Mouse (Mus musculus) layer of hippocampus, postnatal 14 days (tissue): ENCODE measurements around the gene Arpc3. TPM values are rescaled to one million over a fixed set of nuclear protein-coding genes. Genes with fewer than 3 reads are reported as not detected.
"Not testable (repeated sequence)": the region's sequence is repeated elsewhere in the genome, so short reads cannot be mapped to it uniquely, and the experiment has no call there.

Source experiments
- DNase-seq, 2 experiments: peaks; one replicate each; pipeline ENCODE4 v3.0.0; 2021 to 2022; ENCODE audit warnings: low spot score in 2 of 2, mixed read lengths in 1 of 2
- total RNA-seq, 2 experiments: library from RNA; stranded (reverse); gene quantifications; 2 replicates each; pipeline ENCODE4 v1.2.3; 2021

The Arpc3 gene
- total RNA-seq, 2 experiments from 2014 or later = 300 to 318 TPM

DNA sequence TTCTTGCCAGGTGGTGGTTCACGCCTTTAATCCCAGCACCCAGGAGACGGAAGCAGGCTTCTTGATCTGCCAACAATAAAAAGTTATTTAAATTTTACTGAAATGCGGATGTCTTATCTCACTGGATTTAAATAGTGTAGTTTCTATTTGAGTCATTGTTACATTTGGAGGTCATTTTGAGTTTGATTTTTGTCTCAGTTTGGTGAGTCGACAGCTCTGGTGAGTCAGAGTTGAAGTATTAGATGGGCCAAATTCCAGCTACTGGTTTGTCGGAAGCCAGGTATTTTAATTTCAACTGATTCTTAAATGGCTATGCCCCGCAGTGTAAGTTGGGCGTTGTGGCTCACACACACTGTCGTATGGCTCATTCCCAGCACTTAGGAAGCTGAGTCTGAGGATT is 39.5 kb downstream of the Arpc3 start:
- DNase-seq = no peak

DNA sequence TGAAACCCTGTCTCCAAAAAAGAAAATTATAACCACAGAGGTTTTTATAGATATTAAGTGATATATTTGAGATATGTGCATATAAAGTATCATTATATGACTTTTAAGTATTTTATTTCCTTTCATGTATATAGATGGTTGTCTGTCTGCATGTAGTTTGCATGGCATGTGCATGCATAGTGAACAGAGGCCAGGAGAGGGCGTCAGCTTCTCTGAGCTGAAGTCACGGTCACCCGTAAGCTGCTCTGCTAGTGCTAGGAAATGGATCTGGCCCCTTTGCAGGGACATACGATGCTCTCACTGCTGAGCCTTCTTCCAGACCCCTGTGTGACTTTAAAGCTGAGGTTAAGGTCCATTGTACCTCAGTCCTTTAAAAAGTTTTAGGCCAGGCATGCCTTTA is 42.9 kb downstream of the Arpc3 start:
- DNase-seq = no peak

DNA sequence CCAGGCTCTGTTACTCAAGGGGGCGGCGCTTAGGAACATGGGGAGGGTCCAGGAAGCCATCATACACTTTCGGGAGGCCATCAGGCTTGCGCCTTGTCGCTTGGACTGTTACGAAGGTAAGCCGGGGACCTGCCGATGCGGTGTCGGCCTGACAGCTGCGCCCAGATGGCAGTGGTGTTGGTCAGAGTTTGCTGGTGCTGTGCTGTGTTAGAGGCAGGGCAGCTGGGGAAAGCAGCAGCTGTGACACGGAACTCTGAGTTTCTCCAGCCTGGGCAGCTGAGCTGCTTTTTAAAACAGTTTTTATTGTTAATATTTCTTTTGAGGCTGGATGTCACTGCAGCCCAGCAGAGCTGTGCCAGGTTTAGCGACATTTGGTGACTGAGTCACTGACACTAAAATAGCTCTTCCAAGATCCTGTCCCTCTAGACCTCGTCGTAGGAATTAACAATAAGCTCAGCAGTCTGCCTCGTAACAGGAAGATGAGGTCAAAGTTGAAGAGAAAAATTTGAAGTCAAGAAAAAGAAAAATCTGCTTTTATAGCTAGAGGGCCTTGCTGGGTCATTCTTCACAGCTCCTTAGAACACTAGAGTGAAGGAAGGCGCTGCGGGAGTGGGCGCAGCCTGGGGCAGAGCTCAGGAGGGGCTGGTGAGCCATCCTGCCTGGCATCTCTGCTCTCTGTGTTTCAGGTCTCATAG is 47.9 kb downstream of the Arpc3 start:
- DNase-seq = no peak

DNA sequence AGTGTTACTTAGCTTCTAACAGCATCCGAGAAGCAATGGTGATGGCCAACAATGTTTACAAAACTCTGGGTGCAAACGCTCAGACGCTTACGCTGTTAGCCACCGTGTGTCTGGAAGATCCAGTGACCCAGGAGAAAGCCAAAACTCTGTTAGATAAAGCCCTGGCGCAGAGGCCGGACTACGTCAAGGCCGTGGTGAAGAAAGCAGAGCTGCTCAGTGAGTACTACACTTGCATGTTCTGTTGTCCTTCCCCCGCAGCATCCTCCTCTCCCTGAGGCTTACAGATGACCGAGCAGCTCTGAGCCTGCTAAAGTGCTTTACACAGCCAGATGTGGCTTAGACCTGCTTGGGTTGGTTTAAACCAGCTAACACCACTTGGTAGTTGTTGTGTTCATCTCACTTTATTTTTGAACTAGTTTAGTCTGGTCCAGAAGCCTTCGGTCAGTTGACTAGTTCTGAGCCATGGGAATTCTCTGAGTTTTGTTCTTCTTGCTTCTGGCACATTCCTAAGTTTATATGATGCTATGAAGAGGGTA is 48.5 kb downstream of the Arpc3 start:
- no peak for DNase-seq

DNA sequence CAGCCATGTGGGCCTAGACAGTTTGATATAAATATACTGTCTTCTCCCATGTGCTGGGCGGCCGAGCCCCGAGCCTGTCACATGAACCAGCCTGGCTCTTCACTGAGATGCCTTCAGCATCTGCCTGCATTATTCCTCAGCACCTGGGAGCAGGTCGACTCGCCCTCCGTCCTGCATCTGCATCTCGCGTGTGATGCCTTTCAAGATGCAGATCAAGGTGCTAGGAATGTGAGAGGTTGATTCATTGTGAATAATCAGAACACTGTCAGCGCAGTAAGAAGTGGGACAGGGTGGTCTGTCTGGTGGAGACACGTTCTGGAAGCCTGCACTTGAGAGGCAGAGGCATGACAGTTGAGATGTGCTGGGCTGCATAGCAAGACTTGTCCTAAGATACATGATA is 52.8 kb downstream of the Arpc3 start:
- no peak for DNase-seq

DNA sequence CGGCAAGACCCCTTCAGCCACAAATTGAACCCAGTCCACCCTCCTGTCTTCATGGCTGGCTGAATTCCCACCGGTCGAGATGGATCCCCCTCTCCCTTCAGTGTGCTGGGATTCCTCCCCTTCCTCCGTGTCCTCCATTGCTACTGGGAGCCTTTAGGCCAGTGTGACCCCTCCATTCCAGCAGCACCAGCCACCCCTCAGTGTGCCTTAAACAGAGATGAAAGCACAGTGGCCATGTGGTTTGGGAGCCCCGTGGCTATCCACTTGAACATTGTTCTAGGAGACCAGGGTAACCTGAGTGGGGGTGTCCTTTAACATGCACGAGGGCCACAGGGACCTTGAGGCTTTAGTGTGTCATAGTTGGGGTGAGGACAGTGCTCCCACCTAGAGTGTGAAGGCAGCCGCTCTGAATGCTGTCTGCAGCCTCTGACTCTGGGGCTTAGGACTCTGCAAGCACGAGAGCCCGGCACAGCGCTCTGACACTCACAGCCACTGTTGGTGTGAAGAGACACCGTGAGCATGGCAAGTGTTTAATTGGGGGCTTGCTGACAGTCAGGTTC is 53.5 kb downstream of the Arpc3 start:
- DNase-seq = no peak

DNA sequence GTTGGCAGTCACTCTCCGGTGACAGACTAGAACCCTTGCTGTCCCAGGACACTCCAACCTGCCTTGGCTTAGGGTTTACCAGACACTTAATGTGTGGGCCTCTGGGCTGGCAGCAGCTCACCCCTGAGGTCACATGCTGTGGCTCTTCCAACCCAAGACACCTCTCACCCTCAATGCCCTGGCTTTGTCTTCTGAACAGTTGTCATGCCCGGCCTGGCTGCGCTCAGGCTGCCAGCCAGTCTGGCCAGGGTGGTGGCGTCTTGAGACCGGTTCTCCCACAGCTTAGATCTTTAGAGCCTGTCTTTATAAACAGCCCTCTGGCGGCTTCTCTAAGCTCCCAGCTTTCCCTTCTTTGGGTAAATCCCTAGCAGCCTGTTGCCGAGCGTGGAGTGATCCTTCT is 56.2 kb downstream of the Arpc3 start:
- peak in 1 of 2 experiments; percentile 23 for DNase-seq

DNA sequence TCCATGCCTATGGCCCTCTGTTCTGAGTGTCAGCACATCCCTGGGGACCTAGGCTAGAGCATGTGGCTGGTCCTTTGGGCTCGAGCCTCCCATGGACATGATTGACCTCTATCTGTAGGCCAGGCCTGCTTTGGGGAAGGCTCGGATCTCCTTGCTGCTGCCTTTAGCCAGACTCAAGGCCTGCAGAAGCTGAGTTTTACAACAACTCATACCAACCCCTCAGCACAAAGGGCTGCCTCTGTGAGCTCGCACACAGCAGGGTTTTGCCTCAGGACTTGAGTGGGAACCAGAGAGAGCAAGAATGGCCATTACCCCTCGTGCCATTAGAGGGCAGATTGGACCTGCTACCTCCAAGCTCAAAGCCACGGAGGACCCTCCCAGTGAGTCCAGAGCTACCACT is 57.2 kb downstream of the Arpc3 start:
- no peak for DNase-seq

DNA sequence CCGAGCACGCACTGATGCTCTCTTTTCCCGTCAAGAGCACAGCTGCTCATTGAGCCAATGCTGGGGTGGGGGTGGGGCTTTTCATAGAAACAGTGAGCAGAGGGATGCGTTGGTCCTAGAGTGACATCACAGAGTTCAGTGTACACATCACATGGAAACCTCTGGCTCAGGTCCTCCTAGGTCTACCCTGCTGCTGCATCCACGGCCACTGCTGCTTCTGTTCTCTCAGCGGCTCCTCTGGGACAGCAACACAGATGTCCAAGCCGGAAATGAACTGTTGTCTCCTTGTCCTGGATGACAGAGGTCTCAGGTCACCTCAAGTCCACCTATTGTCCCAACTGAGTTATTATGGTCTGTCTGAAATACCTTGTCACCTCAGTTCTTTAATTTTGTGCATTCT is 58.3 kb downstream of the Arpc3 start:
- DNase-seq = no peak

DNA sequence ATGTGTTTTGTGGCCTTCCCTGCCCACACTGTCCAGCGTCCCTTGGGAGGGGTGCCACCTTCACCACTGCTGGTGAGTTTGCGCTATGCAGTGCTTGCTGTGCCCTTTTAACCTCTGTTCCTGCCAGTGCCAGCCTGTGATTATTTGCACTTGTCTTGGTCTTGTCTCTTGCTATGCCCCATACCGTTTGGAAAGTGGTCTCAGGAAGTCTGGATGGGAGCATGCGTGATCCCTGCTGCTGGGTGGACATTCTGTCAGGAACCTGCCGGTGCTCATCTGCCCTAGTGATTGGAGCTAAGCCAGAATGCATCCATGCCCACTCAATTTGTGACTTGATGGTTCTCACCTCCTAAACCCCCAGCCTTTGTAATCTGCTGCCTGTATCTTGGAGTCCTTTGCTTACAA is 59.2 kb downstream of the Arpc3 start:
- no peak for DNase-seq

DNA sequence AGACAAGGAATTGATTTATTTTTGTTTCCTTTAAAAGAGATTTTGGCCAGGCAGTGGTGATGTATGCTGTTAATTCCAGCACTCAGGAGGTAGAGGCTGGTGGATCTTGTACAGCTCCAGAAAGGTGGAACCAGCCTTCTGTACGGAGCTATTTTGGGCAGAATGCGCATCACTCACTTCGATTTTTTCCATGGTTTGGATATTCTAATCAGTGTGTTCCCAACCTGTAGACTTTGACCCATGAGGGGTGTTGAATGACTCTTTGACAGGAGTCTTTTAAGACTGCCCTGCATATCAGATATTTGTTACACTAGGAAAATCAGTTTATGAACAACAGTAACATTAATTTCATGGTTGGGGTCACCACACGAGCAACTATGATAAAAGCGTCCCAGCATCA is 59.6 kb downstream of the Arpc3 start:
- DNase-seq = no peak

DNA sequence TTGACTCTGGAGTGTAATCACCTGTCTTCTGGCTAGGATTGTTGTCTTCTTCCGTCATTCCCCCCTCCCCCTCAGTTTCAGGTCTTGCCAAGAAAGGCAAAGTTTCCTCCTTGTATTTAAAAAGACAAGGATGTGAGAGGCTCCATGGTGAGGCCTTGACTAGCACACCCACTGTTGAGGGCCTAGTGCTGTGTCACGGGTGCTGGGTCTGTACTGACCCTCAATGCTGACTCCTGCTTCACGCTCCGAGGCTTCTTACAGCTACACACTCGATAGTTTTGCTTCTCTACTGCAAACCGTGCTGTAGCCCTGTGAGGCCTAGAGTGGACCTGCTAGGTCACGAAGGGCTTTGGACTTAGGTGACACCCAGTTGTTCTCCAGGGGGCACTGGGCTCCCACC is 60.5 kb downstream of the Arpc3 start:
- DNase-seq = no peak

DNA sequence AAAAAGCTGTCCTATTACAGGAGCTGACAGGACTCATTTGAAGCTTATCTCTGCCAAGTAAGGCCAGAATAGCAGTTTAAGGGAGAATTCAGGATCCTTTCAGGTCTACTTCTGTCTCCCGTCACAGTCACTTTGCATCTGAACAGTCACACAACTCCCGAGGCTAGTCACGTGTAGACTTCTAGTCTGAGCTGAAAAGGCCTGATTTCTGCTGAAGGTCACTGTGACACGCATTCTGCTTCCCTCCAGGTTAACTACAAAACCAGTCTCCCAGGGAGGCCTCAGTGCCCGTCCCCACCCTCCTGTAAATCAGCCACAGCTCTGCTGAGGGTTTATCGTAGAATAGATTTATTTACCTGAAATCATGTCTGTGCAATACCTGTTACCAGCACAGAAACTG is 61.5 kb downstream of the Arpc3 start:
- no peak for DNase-seq

DNA sequence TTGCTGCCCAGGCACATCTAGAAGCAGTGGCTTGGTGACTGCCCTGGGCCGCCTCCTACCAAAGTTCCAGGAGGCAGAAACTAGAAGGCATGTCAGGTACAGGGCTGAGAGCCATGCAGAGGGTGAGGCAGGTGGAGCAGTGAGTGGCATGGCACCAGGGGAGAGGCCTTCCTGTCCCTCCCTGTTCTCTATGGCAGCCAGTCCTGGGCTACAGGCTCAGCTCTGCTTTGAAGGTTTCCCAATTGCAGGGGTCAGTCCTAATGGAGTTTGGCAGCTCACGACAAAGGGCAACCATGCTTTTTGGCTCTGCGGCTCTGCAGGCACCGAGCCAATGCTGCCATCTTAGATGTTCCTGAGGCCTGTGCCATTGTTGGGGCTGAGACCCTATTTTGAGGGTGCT is 62.8 kb downstream of the Arpc3 start:
- DNase-seq = no peak

DNA sequence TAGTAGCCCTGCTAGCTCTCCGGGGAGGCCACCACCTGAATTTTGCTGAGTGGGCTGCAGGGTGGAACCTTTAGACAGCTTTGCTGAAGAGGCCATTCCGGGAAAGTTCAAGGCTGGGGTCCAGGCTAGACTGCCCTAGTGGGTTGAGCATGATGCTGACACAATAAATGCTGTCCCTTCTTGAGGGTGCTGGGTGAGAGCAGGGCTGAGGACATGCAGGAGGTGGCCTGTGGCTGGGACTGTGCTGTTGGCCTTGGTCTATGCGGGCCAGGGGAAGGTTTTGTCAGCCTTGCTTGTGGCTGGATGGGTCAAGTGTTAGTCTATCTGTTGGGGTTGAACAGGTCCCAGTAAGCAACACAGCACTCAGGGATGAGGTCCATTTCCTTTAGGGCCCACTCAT is 63.2 kb downstream of the Arpc3 start:
- no peak for DNase-seq

DNA sequence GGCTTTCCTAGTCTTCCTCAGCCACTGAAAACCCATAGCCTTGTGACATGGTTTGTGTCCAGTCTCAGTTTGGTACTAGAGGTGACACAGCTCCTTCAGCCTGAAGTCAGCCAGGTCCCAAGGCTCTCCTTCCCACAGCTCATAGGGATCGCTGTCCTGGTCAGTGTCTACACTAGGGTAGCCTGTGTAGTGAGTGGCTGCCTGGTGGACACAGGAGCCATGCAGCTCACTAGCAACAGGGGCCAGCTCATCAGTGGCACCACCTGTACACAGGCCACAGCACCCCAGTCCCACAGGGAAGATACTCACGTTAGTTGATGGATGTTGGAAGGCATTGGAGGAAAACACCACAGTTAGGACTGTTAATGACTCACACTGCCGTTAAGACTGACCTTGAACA is 63.9 kb downstream of the Arpc3 start:
- DNase-seq = no peak

DNA sequence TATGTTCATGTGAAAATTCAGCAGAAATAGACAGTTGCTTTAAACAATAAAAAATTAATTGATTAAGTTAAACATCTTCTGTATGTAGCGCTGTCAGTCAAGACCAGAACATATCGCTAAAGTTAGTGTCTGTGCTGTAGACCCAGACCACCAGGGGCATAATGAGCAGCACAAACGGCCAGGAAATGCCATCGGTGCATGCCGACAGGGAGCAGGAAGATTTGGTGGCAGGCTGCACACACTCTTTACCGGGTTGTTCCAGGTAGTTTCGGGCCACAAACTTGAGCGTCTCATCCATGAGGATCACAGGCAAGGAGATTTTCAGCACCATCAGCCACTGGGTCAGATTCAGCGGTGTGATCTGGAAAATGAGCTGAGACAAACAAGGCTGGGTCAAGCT is 65.4 kb downstream of the Arpc3 start:
- DNase-seq = not testable (repeated sequence)

DNA sequence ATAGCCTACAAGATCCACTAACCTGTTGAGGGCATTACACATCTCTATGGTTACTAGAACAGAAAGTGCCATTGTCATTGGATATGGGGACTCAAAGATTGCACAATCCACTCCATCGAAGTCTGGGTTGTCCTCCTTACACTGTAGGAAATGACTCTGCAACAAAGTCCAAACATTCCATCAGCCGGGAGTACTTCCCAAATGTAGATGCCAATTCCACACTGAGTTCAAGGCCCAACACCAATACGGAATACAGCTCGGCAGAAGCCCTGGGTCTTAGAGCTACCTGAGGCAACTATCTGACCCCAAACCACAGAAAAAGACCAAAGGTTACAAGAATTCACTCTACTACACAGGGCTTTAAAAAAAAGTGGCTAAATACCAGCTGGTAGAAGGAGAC is 66.4 kb downstream of the Arpc3 start:
- DNase-seq = no peak

DNA sequence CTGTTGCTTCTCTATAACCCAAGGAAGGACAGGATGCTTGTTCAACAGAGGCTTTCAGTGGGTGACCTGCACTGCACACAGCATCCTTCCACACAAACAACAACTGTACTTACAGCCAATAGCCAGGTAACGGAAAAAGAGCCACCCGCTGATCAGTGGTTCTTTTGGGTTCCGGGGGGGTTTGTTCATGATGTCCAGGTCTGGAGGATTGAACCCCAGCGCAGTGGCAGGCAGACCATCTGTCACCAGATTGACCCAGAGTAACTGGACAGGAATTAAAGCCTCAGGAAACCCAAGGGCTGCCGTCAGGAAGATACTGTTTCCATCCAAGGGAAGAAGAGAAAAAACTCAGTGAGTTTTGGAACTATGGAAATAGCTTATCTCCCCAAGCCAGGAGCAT is 67.7 kb downstream of the Arpc3 start:
- no peak for DNase-seq

DNA sequence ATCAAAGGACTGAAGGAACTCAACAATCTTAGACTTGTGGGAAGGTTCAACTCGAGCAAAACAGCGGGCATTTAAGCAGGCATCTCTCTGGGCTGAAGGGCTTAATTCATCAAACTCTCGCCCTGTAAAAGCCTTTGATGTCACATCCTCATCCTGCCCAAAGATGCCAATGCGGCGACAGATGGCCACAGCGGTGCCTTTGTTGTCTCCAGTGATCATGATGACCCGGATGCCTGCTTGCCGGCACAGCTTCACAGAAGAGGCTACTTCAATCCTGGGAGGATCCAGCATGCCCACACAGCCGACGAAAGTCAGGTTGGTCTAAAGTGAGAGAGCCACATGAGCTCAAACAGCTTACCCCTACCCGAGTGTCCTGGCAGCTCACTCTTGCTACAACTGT is 69.0 kb downstream of the Arpc3 start:
- no peak for DNase-seq

DNA sequence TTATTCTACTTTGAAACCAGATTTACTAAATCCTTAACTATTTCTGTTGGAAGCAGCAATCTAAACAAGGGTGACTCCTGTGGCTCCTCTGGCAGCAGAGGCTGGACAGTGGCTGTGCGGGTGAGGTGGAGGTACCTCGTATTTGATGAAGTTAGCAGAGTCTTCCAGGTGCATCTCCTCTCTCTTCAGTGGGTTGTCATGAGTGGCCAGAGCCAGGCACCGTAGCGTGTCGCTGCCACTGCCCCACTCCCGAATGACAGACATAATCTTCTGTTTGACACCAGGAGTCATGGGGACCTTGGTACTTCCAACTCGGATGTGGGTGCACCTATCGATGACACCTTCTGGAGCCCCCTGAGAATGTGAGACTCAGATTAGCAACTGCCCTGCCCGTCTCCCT is 69.8 kb downstream of the Arpc3 start:
- no peak for DNase-seq
